Mouse (Mus musculus) liver, adult 2 months (tissue): ENCODE data around the gene Gm29735. TPM values are rescaled to one million over a fixed set of nuclear protein-coding genes. Genes with fewer than 3 reads are reported as not detected.
A peak's percentile ranks its signal among the peaks of the same experiment; 100 is the strongest.
"Not testable (repeated sequence)": the region's sequence is repeated elsewhere in the genome, so short reads cannot be mapped to it uniquely, and the experiment has no call there.

Source experiments
- DNase-seq: peaks from one replicate; pipeline ENCODE4 v3.0.0-alpha.2; 2011; ENCODE audit warnings: low read depth, low spot score; ENCODE audit errors: extremely low read depth
- H3K27ac ChIP-seq: fragments of 200-500 bp; replicated peaks from 2 replicates; pipeline ENCODE4 v1.5.1; 2012; ENCODE audit warnings: low read depth, mild to moderate bottlenecking, control low read depth, inconsistent platforms, low read length; ENCODE audit not compliant: insufficient read depth
- H3K27me3 ChIP-seq: fragments of 200-500 bp; 2 replicates; pipeline ENCODE4 v1.6.1; 2012; ENCODE audit warnings: mild to moderate bottlenecking, moderate library complexity, low read length, inconsistent platforms; ENCODE audit not compliant: control insufficient read depth, insufficient read depth
- H3K36me3 ChIP-seq: fragments of 200-500 bp; 2 replicates; pipeline ENCODE4 v1.6.1; 2012; ENCODE audit warnings: low read length, inconsistent platforms; ENCODE audit not compliant: control insufficient read depth, insufficient read depth
- H3K4me1 ChIP-seq: fragments of 200-500 bp; 2 replicates; pipeline ENCODE4 v1.6.1; 2011; ENCODE audit warnings: low read length; ENCODE audit not compliant: control insufficient read depth, insufficient read depth
- H3K4me3 ChIP-seq: fragments of 200-500 bp; 2 replicates; pipeline ENCODE4 v1.5.1; 2011; ENCODE audit warnings: low read depth, mild to moderate bottlenecking, control low read depth, low read length, moderate library complexity; ENCODE audit not compliant: insufficient read depth
- H3K79me2 ChIP-seq: fragments of 200-500 bp; 2 replicates; pipeline ENCODE4 v1.6.1; 2012; ENCODE audit warnings: inconsistent platforms, mild to moderate bottlenecking, low read length, moderate library complexity; ENCODE audit not compliant: control insufficient read depth, insufficient read depth
- H3K9ac ChIP-seq: fragments of 200-500 bp; 2 replicates; pipeline ENCODE4 v1.6.1; 2012; ENCODE audit warnings: low read depth, mild to moderate bottlenecking, control low read depth, inconsistent platforms, low read length
- CTCF ChIP-seq: fragments of 200-500 bp; IDR thresholded peaks from 2 replicates; pipeline ENCODE4 v1.5.1; 2011; ENCODE audit warnings: low read depth, low read length, control low read depth
- POLR2A ChIP-seq: fragments of 200-500 bp; IDR thresholded peaks from 2 replicates; pipeline ENCODE4 v1.6.1; 2011; ENCODE audit warnings: low read length, control low read depth; ENCODE audit not compliant: insufficient read depth; ENCODE audit errors: extremely low read depth
- WGBS: fragments of 180-500 bp; shearing (Covaris S2); methylation state at CpG from one replicate; pipeline ENCODE4 v1.1.7; 2018; 5-methylcytosine and 5-hydroxymethylcytosine counted together
- polyA plus RNA-seq: library from polyadenylated mRNA; depleted of rRNA; stranded (reverse); fragments of >200 nt; gene quantifications from 2 replicates; pipeline ENCODE4 v1.2.3, GENCODE M21; 2012
- total RNA-seq: library from RNA; depleted of rRNA; stranded (reverse); fragments of >200 nt; gene quantifications from 2 replicates; pipeline ENCODE4 v1.2.3, GENCODE M21; 2014

The Gm29735 gene
- total and polyA plus RNA-seq, 2 experiments: not detected

DNA sequence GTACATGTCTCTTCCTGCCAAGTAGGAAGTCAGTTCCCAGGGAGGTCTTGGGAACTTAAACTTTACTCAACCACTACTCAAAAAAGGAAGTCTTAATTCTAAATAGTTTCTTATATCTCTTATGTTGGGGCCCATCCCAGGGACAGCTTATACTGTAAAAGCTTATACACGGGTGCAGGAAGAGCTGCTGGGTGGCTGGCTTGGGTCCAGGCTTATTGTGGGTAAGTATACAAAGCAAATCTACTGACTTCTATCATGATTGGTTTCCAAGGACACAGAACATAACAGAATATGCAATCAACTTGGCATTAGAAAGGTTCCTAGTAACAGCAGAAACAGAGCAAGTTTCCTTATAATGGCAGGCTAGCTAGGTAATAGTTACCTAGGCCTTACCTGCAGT lies 1.6 kb downstream of the Gm29735 start:
- no peak for DNase-seq
- TF ChIP-seq POLR2A: no peak
- no peak overlapping the region for H3K4me3 ChIP-seq
- WGBS: 60% methylated on average over 1 of the region's 1 CpGs
- no peaks in the 10 kb centered on the region for H3K4me1 ChIP-seq
- no peaks in the 10 kb centered on the region for H3K36me3 ChIP-seq
- H3K27me3 ChIP-seq: no peaks in the 10 kb centered on the region
- no peak overlapping the region for H3K27ac ChIP-seq
- no peaks in the 10 kb centered on the region for H3K79me2 ChIP-seq
- no peak overlapping the region for H3K9ac ChIP-seq

- no peak for TF ChIP-seq POLR2A
- no peak for TF ChIP-seq CTCF
- H3K9ac ChIP-seq: no peak overlapping the region
- H3K79me2 ChIP-seq: no peaks in the 10 kb centered on the region
- no peak overlapping the region for H3K4me3 ChIP-seq
- no peaks in the 10 kb centered on the region for H3K27me3 ChIP-seq
- WGBS: 80% methylated on average over 4 of the region's 4 CpGs
- H3K27ac ChIP-seq: no peak overlapping the region
- no peaks in the 10 kb centered on the region for H3K36me3 ChIP-seq
- no peaks in the 10 kb centered on the region for H3K4me1 ChIP-seq
- DNase-seq: no peak
Measured at GRCm38 (mm10) chr7:142152191-142152590, 4.7 kb downstream of the Gm29735 start.

DNA sequence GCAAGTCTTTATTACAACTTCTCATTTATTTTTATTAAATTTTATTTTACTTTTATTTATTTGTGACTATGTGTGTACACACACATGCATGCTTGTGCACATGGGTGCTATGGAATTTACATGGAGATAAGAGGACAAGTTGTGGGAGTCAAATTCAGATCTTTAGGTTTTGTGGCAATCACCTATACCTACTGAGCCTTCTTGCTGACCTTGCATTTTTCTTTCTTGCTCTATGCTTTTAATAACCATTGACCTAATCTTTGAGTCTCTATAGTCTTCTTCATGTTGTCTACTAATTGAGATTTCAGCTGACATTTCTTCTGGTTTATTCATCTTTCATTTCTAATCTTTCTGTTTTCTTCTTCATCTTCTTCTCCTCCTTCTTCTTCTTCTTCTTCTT lies 8.3 kb downstream of the Gm29735 start:
- Histone ChIP-seq H3K36me3 (no peaks in the 10 kb centered on the region), H3K79me2 (no peaks in the 10 kb centered on the region), H3K4me3 (no peak overlapping the region), H3K4me1 (no peaks in the 10 kb centered on the region), H3K9ac (no peak overlapping the region), H3K27ac (no peak overlapping the region), H3K27me3 (peaks cover 4% of the 10 kb centered on the region; the same call in 1 of the 2 replicates)
- no peak for DNase-seq
- TF ChIP-seq CTCF: no peak
- TF ChIP-seq POLR2A: no peak

GRCm38 (mm10) chr7:142146033-142146432 lies 10.9 kb downstream of the Gm29735 start:
- no peak overlapping the region for H3K27ac ChIP-seq
- H3K79me2 ChIP-seq: no peaks in the 10 kb centered on the region
- WGBS: 0% methylated on average over 1 of the region's 1 CpGs
- no peaks in the 10 kb centered on the region for H3K36me3 ChIP-seq
- peak; percentile 58 for DNase-seq
- no peaks in the 10 kb centered on the region for H3K4me1 ChIP-seq
- H3K9ac ChIP-seq: no peak overlapping the region
- H3K27me3 ChIP-seq: peaks cover 4% of the 10 kb centered on the region; the same call in 1 of the 2 replicates
- H3K4me3 ChIP-seq: no peak overlapping the region
- TF ChIP-seq CTCF (0 out of 2 replicates have a peak, but pooled peaks have one; percentile 18), POLR2A (no peak)

DNA sequence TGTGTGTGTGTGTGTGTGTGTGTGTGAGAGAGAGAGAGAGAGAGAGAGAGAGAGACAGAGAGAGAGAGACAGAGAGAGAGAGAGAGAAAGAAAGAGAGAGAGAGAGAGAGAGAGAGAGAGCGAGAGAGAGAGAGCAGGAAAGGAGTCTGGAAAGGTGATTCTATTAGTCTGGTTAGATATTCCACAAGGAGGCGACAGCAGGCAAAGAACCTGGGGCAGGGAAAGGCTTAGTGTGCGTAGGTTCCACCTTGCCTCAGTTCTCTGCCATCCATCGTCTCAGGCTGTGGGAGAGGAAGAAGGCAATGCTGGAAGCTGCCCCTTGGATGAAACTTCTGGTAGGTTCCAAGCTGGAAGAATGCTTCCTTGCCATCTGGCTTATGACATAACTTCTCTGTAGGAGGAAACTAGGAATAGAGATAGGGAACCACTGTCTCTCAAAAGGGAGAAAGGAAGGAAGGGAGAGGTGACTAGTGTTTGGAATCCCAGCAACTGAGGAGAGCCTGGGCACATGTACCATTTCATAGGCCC lies 11.4 kb downstream of the Gm29735 start:
- no peaks in the 10 kb centered on the region for H3K4me1 ChIP-seq
- H3K9ac ChIP-seq: no peak overlapping the region
- WGBS: 32% methylated on average over 3 of the region's 4 CpGs
- H3K4me3 ChIP-seq: no peak overlapping the region
- H3K79me2 ChIP-seq: no peaks in the 10 kb centered on the region
- no peak overlapping the region for H3K27ac ChIP-seq
- no peak for TF ChIP-seq POLR2A
- TF ChIP-seq CTCF: no peak
- peaks cover 4% of the 10 kb centered on the region; the same call in 1 of the 2 replicates for H3K27me3 ChIP-seq
- no peaks in the 10 kb centered on the region for H3K36me3 ChIP-seq
- no peak for DNase-seq

- no peak within 1 kb of the TSS for H3K4me3 ChIP-seq
- H3K27ac ChIP-seq: no peak within 1 kb of the TSS
- DNase-seq: no peak
- H3K27me3 ChIP-seq: peaks cover 4% of the 10 kb centered on the region; the same call in 1 of the 2 replicates
- no peak within 1 kb of the TSS for H3K9ac ChIP-seq
- WGBS: 85% methylated on average over 1 of the region's 1 CpGs
- no peaks in the 10 kb centered on the region for H3K36me3 ChIP-seq
- no peaks in the 10 kb centered on the region for H3K79me2 ChIP-seq
- TF ChIP-seq POLR2A (no peak), CTCF (no peak)
- H3K4me1 ChIP-seq: no peaks in the 10 kb centered on the region
Measured at GRCm38 (mm10) chr7:142144507-142144906, 12.4 kb downstream of the Gm29735 start, which contains the start of gene Gm45337. TSS of gene Gm45337 (minus strand) at chr7:142144607.

DNA sequence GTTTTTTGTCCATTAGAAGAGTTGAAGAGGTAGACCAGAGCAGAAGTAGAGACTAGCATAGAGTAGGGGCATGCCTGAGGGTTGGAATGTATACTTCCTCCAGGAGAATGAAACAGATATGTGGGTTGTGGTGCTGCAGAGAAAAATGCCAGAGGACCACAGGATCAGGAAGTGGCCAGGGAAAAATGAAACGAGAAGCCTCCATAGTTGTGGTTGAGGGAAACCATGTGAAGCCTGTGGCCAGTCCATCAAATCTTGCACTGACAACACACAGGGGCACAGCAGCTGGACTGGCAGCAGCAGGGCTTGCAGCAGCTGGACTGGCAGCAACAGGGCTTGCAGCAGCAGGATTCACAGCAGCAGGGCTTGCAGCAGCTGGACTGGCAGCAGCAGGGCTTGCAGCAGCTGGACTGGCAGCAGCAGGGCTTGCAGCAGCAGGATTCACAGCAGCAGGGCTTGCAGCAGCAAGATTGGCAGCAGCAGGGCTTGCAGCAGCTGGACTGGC lies 13.4 kb downstream of the Gm29735 start:
- not testable (repeated sequence) for H3K9ac ChIP-seq, H3K79me2 ChIP-seq, H3K27me3 ChIP-seq, H3K27ac ChIP-seq, H3K4me3 ChIP-seq, H3K36me3 ChIP-seq, H3K4me1 ChIP-seq, DNase-seq
- WGBS: 29% methylated on average over 1 of the region's 1 CpGs
